Mouse (Mus musculus) lung, postnatal 4 days (tissue): ENCODE measurements at regions not wholly inside any gene's neighbourhood (a gene's known extent, or its start where the extent isn't known, plus 50 kb on each side); places are given as distances from the start of the nearest gene placed in this dataset.
A peak's percentile ranks its signal among the peaks of the same experiment; 100 is the strongest.

Source experiments
- DNase-seq, 2 experiments: peaks; one replicate each; pipeline ENCODE4 v3.0.0; 2021

DNA sequence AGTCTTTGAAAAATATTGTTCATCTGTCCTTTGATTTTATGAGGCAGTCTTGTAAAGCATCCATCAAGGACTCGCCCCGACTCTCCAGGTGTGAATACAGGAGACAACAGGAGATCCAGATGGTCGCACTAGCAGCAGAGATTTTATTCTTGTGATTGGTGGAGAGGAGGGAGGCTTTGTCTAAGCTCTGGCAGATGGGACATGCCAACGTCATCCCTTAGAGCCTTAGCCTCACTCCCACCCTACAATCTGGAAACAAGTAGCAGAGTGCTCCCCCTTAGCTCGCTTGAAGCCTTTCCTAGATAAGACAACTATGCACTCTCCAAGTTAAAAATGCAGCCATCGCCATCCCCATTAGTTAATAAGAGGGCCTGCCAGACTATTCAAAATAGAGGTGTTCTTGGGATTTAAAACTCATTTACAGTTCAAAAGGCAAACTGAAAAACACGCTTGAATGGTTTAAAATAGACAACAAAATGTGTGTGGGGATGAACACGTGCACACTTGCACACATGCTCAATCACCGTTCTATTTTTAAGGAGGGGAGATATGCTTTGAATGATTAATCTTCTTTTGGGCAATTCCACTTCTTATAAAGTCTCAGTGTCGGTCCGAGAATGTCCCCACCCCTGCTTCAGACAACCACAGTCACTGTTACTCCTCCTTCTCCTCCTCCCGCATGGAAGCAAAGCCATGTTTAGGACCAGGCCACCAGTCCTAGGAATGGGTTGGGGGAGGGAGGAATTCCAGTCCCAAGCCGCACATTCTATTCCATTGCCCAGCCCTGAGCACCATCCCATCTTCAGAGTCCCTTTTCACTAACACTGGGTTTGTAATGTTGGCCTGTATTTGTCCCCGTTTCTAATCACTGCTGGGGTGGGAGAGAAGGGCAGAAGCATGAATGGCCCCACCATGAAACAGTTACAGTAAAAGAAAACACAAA lies 61.5 kb upstream of the Egln3 start:
- peak in 1 of 2 experiments; percentile 39 for DNase-seq

GRCm38 (mm10) chr12:54264418-54264733 lies 60.7 kb upstream of the Egln3 start:
- no peak for DNase-seq

- DNase-seq: peak in 1 of 2 experiments; percentile 43
Observed at GRCm38 (mm10) chr12:54263733-54264417, 60.2 kb upstream of the Egln3 start.

DNA sequence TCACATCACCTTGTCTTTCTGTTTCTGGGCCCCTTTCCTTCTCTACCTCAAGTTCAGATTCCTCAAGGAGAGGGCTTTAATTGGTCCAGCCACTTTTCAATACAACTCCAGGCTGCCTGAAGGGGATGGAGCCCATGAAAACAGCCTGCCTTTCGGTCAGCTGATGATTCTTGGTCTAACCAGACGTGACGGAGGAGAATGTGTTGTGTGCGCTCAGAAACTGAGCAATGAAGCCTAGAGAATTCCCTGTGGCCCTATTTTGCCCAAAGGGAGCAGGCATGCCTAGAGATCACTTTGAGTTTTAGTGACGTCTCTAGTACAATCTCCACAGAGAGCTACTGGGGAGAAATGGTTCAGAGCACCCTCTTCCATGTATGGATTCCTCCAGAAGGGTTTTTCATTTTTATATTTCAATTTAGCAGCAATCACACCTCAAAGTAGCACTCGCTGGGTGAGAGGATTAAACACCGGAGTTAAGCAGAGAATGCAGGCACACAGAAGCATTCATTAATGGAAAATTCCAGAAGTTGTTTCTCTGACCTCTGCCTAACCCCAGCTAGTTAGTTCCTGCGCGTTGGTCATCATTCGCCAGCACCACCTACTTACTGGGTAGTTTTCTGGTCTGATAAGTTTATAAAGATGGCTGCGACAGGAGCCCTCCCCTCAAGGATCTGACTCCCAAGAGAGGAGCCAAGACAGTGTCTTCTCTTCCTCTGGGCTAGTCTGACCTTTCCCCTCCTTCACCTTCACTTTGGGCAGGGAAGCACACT lies 58.8 kb upstream of the Egln3 start:
- DNase-seq: no peak

GRCm38 (mm10) chr12:54261426-54261825 lies 57.8 kb upstream of the Egln3 start:
- no peak for DNase-seq

DNA sequence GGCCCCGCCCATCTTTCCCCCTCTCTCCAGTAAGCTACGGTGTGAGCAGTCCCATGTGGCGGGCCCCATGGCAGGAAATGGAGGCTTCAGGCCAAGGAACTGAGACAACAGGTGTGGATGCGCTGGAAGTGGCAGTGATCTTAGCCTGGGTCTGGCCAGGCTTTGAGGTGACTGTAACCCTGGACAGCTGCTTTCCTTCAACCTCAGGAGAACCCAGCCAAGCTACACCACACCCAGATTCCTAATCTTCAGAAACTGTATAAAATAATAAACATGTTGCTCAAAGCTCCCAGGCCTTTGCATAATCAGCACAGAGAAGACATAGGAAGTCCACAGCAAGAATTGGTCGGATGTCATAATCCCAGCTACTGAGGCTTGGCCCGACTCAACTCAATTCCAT lies 56.8 kb upstream of the Egln3 start:
- DNase-seq: peak in 1 of 2 experiments; percentile 68

DNA sequence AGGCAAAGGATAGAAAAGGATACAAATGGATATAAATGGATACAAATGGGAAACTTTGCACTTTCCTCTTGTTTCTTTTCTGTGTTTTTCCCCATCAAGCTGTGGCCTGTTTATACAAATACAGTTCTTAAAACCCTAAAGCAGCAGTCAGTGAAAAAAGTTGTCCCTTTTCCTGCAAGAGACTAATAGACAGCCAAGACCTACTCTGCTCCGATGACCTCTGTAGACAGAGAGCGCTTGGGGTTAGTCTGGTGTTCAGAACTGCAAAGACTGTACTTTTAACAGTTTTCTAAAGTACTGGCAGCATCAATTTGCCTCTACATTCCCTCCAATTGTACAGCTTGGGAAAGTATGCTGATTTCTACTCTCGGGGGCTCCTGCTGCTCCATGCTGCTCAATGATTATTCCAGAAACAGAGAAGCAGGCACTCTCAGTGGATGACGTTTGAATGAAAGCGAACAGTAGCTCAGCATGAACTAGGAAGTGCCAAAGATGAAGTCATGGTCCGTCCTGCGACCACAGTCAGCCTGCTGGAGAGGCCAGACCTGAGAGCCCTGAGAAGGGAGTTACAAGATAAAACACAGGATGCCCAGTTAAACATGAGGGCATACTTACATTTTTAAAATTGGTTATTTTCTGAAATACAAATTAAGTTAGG lies 54.2 kb upstream of the Egln3 start:
- no peak for DNase-seq

DNA sequence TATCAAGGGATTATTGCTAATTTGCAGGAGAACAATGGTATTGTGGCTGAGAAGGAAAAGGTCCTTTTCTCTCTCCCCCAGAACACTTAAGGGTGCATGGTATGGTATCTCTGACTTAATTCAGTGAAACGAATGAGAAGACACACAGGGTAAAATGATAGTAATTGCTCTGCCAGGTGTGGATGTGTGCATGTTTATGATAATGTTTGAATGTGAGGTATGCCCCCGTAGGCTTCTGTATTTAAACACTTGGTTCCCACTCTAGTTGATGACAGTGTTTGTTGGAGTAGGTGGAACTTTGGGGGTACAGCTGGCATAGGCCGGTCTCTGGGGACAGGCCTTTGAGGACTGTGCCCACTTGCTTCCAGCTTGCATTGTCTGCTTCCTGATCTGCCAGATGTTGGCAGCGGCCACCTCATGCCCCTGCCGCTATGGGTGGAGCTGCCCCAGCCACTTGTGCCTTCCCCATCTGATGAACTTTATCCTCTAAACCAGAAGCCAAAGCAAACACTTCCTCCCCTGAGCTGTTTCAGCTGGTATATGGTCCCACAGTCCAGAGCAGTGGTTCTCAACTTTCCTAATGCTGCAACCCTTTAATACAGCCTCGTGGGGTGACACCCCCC lies 53.0 kb upstream of the Egln3 start:
- DNase-seq: no peak
